Mouse (Mus musculus): ENCODE data around the gene Bpifa6. TPM values are rescaled to one million over a fixed set of nuclear protein-coding genes. Genes with fewer than 3 reads are reported as not detected.
A peak's percentile ranks its signal among the peaks of the same experiment; 100 is the strongest.
"Not testable (repeated sequence)": the region's sequence is repeated elsewhere in the genome, so short reads cannot be mapped to it uniquely, and the experiment has no call there.

Gene Bpifa6
- polyA plus RNA-seq, 1 experiment from 2014 or later = not detected

GRCm38 (mm10) chr2:153970221-153970620 lies 4.5 kb upstream of the Bpifa6 start:
- Histone ChIP-seq H3K36me3 (no peaks in the 10 kb centered on the region), H3K9me3 (replicated peaks) (no peaks in the 10 kb centered on the region), H3K4me3 (replicated peaks) (no peak overlapping the region), H3K4me2 (no peak overlapping the region), H3K4me1 (replicated peaks) (no peaks in the 10 kb centered on the region), H3K27ac (no peak overlapping the region), H3K9ac (no peak overlapping the region), H3K27me3 (no peaks in the 10 kb centered on the region)
- 65% methylated on average over 5 of the region's 5 CpGs for WGBS (ENCODE audit: insufficient replicate concordance)
- DNase-seq (no peak), ATAC-seq (ENCODE audit: low read depth) (no peak)

GRCm38 (mm10) chr2:153995770-153996169 lies 21.0 kb downstream of the Bpifa6 start:
- Histone ChIP-seq H3K9ac (no peak overlapping the region), H3K4me3 (replicated peaks) (no peak overlapping the region), H3K4me1 (replicated peaks) (no peaks in the 10 kb centered on the region), H3K9me3 (replicated peaks) (no peaks in the 10 kb centered on the region), H3K27me3 (no peaks in the 10 kb centered on the region), H3K4me2 (no peak overlapping the region), H3K36me3 (no peaks in the 10 kb centered on the region), H3K27ac (no peak overlapping the region)
- ATAC-seq (ENCODE audit: low read depth) = no peak
- WGBS (ENCODE audit: insufficient replicate concordance) = 4% methylated on average over 7 of the region's 7 CpGs
- peak; percentile 3 for DNase-seq

- Histone ChIP-seq H3K4me2 (no peak overlapping the region), H3K27ac (no peak overlapping the region), H3K4me1 (replicated peaks) (no peaks in the 10 kb centered on the region), H3K27me3 (no peaks in the 10 kb centered on the region), H3K9ac (no peak overlapping the region), H3K9me3 (replicated peaks) (no peaks in the 10 kb centered on the region), H3K36me3 (no peaks in the 10 kb centered on the region), H3K4me3 (replicated peaks) (no peak overlapping the region)
- 51% methylated on average over 3 of the region's 3 CpGs for WGBS (ENCODE audit: insufficient replicate concordance)
- ATAC-seq (ENCODE audit: low read depth) (no peak), DNase-seq (no peak)
Measured at GRCm38 (mm10) chr2:154000501-154000900, 25.8 kb downstream of the Bpifa6 start.

DNA sequence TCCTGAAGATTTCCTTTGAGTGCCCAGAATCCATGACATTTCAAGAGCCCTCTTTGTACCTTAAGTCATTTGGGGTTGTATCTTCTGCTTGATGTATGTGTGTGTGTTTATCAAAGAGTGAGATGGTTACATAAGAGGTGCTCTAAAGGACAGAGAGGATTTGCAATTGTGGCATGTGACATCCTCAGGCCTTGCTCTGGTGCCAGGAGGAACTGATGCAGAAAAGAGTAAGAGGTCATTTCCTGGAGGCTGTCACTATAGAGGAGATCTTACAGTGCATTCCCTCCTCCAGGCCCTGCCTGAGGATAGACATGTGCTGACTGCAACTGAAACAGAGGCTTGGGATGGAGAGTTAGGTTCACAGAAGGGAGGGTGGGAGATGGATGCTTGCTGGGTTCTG lies 26.3 kb downstream of the Bpifa6 start:
- Histone ChIP-seq H3K9ac (no peak overlapping the region), H3K27ac (no peak overlapping the region), H3K9me3 (replicated peaks) (no peaks in the 10 kb centered on the region), H3K4me2 (no peak overlapping the region), H3K4me3 (replicated peaks) (no peak overlapping the region), H3K4me1 (replicated peaks) (no peaks in the 10 kb centered on the region), H3K36me3 (no peaks in the 10 kb centered on the region), H3K27me3 (no peaks in the 10 kb centered on the region)
- ATAC-seq (ENCODE audit: low read depth) (no peak), DNase-seq (no peak)

- DNase-seq (no peak), ATAC-seq (ENCODE audit: low read depth) (no peak)
- H3K9ac ChIP-seq = no peak overlapping the region
- H3K4me2 ChIP-seq = no peak overlapping the region
- no peaks in the 10 kb centered on the region for H3K4me1 ChIP-seq (replicated peaks)
- WGBS (ENCODE audit: insufficient replicate concordance) = 68% methylated on average over 1 of the region's 1 CpGs
- no peaks in the 10 kb centered on the region for H3K27me3 ChIP-seq
- no peaks in the 10 kb centered on the region for H3K36me3 ChIP-seq
- no peak overlapping the region for H3K4me3 ChIP-seq (replicated peaks)
- H3K27ac ChIP-seq = no peak overlapping the region
- no peaks in the 10 kb centered on the region for H3K9me3 ChIP-seq (replicated peaks)
Measured at GRCm38 (mm10) chr2:154004456-154004855, 29.7 kb downstream of the Bpifa6 start.

GRCm38 (mm10) chr2:154005094-154005493 lies 30.3 kb downstream of the Bpifa6 start:
- H3K36me3 ChIP-seq = no peaks in the 10 kb centered on the region
- 61% methylated on average over 1 of the region's 1 CpGs for WGBS (ENCODE audit: insufficient replicate concordance)
- no peak overlapping the region for H3K27ac ChIP-seq
- H3K4me2 ChIP-seq = no peak overlapping the region
- no peak overlapping the region for H3K4me3 ChIP-seq (replicated peaks)
- H3K9ac ChIP-seq = no peak overlapping the region
- H3K9me3 ChIP-seq (replicated peaks) = no peaks in the 10 kb centered on the region
- ATAC-seq (ENCODE audit: low read depth) (no peak), DNase-seq (no peak)
- H3K4me1 ChIP-seq (replicated peaks) = no peaks in the 10 kb centered on the region
- no peaks in the 10 kb centered on the region for H3K27me3 ChIP-seq

- no peaks in the 10 kb centered on the region for H3K36me3 ChIP-seq
- no peak overlapping the region for H3K27ac ChIP-seq
- 67% methylated on average over 4 of the region's 4 CpGs for WGBS (ENCODE audit: insufficient replicate concordance)
- DNase-seq (no peak), ATAC-seq (ENCODE audit: low read depth) (no peak)
- H3K9me3 ChIP-seq (replicated peaks) = no peaks in the 10 kb centered on the region
- H3K4me2 ChIP-seq = no peak overlapping the region
- H3K4me1 ChIP-seq (replicated peaks) = no peaks in the 10 kb centered on the region
- no peak overlapping the region for H3K4me3 ChIP-seq (replicated peaks)
- no peak overlapping the region for H3K9ac ChIP-seq
- H3K27me3 ChIP-seq = no peaks in the 10 kb centered on the region
Measured at GRCm38 (mm10) chr2:154005734-154006133, 31.0 kb downstream of the Bpifa6 start.

GRCm38 (mm10) chr2:154006331-154006730 lies 31.6 kb downstream of the Bpifa6 start:
- H3K36me3 ChIP-seq = no peaks in the 10 kb centered on the region
- no peak overlapping the region for H3K27ac ChIP-seq
- H3K4me3 ChIP-seq (replicated peaks) = no peak overlapping the region
- DNase-seq (no peak), ATAC-seq (ENCODE audit: low read depth) (no peak)
- H3K4me2 ChIP-seq = no peak overlapping the region
- H3K9me3 ChIP-seq (replicated peaks) = no peaks in the 10 kb centered on the region
- no peak overlapping the region for H3K9ac ChIP-seq
- H3K4me1 ChIP-seq (replicated peaks) = no peaks in the 10 kb centered on the region
- 57% methylated on average over 2 of the region's 2 CpGs for WGBS (ENCODE audit: insufficient replicate concordance)
- no peaks in the 10 kb centered on the region for H3K27me3 ChIP-seq

DNA sequence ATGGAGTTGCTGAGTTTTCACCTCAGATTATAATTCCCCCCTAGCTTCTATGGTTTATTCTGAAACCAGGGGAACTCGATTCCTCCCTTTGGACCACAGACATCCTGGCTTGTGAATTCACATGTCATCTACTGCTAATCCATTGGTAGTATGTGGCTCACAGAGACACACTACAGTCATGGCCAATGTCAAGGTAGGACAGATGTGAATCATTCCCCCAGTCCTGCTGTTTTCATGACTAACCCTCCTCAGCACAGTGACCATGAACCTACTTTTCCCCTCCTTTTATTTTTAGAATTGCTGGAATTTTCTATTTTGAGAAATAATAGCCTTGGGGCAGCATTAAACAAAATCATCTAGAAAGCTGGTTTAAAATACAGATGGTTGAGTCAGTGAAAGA lies 32.6 kb downstream of the Bpifa6 start:
- H3K36me3 ChIP-seq = no peaks in the 10 kb centered on the region
- H3K4me2 ChIP-seq = no peak overlapping the region
- ATAC-seq (ENCODE audit: low read depth) (no peak), DNase-seq (no peak)
- H3K4me1 ChIP-seq (replicated peaks) = no peaks in the 10 kb centered on the region
- no peak overlapping the region for H3K4me3 ChIP-seq (replicated peaks)
- no peak overlapping the region for H3K27ac ChIP-seq
- no peak overlapping the region for H3K9ac ChIP-seq
- H3K9me3 ChIP-seq (replicated peaks) = no peaks in the 10 kb centered on the region
- H3K27me3 ChIP-seq = no peaks in the 10 kb centered on the region
- WGBS (ENCODE audit: insufficient replicate concordance) = 39% methylated on average over 1 of the region's 1 CpGs

DNA sequence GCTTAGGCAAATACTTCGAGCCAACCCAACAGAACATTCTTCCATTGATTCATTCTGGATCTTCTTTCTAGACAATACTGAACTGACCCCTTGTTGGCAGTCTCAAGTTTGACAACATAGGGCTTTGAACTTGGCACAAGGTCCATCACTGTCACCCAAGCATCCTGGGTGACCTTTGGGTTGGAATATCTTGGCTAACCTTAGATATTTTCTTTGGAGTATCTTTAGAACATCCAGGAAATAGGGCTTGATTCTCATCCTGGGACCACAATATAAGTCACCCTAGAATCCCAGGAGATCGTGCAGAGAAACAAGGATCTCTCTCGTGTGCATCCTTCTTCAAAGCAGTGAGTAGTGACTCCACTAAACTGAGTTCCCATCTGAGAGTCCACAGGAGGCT lies 33.2 kb downstream of the Bpifa6 start, which contains the start of gene Bpifa2:
Gene Bpifa2, plus strand, starts transcription at position 301 of the 400 bp plus-strand sequence.
- Histone ChIP-seq H3K36me3 (no peaks in the 10 kb centered on the region), H3K4me2 (no peak within 1 kb of the TSS), H3K27ac (no peak within 1 kb of the TSS), H3K4me1 (replicated peaks) (no peaks in the 10 kb centered on the region), H3K9me3 (replicated peaks) (no peaks in the 10 kb centered on the region), H3K9ac (no peak within 1 kb of the TSS), H3K4me3 (replicated peaks) (no peak within 1 kb of the TSS), H3K27me3 (no peaks in the 10 kb centered on the region)
- DNase-seq (no peak), ATAC-seq (ENCODE audit: low read depth) (no peak)
- 37% methylated on average over 3 of the region's 3 CpGs for WGBS (ENCODE audit: insufficient replicate concordance)

DNA sequence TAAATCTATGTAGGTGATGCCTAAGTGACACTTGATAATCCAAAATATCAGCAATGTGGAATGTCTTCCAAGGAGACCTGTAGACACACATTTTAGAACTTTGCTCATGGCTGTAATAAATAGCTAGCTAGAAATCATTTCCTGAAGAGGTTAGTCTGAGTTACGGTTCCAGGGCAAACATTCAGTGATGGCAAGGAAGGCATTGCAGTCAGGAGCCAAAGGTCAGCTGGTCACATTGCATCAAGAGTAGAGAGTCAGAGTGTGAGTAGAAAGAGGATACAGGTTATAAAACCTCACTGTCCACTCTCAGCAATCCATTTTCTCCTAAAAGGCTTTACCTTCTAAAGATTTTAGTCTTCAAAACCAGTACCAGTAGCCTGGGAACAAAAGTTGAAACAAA lies 43.2 kb downstream of the Bpifa6 start:
- H3K36me3 ChIP-seq = no peaks in the 10 kb centered on the region
- no peak for ATAC-seq (ENCODE audit: low read depth)
- H3K27me3 ChIP-seq = no peaks in the 10 kb centered on the region
- no peak for DNase-seq
- H3K9me3 ChIP-seq (replicated peaks) = no peaks in the 10 kb centered on the region
- H3K27ac ChIP-seq = no peak overlapping the region
- no peak overlapping the region for H3K4me3 ChIP-seq (replicated peaks)
- no peak overlapping the region for H3K9ac ChIP-seq
- no peaks in the 10 kb centered on the region for H3K4me1 ChIP-seq (replicated peaks)
- WGBS (ENCODE audit: insufficient replicate concordance) = 67% methylated on average over 1 of the region's 1 CpGs
- no peak overlapping the region for H3K4me2 ChIP-seq

DNA sequence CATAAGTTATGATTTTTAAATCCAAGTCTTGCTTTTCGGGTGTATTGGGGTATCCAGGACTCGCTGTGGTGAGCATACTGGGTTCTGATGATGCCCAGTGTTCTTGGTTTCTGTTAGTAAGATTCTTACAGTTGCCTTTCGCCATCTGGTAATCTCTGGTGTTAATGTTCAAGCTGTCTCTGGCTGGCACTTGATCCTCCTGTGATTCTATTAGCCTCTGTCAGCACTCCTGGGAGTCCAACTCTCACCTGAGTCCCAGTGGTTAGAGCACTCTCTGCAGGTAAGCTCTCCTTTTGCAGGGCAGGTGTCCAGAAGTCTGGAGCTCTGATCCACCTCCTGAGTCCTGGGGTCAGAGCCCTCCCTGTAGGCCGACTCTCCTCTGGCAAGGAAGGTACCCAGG lies 49.9 kb downstream of the Bpifa6 start:
- not testable (repeated sequence) for H3K4me3 ChIP-seq (replicated peaks); H3K36me3 ChIP-seq; H3K27me3 ChIP-seq; H3K9me3 ChIP-seq (replicated peaks); H3K4me2 ChIP-seq; H3K27ac ChIP-seq; ATAC-seq (ENCODE audit: low read depth); DNase-seq; H3K9ac ChIP-seq; H3K4me1 ChIP-seq (replicated peaks)
- WGBS (ENCODE audit: insufficient replicate concordance) = 50% methylated on average over 4 of the region's 4 CpGs

DNA sequence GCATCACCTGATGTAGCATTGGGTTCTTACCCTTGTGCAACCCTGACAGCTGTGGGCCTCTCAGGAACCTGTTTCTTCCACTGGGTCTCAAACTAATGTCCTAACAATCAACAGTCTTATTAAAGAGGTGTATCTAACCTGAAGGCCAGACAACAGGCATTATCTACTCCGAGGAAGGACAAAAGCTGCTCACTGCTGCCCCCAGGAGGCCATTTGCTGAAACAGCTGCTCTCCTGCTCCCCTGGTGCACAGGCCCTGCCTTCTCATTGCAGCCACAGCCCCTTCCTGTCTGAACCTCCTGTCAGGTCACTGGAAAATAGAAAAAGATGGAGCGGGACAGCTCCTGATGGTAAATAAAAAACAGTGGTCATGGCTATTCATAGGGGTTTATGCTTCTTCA lies 64.2 kb downstream of the Bpifa6 start:
- Histone ChIP-seq H3K36me3 (no peaks in the 10 kb centered on the region), H3K27me3 (no peaks in the 10 kb centered on the region), H3K9me3 (replicated peaks) (no peaks in the 10 kb centered on the region), H3K4me1 (replicated peaks) (no peaks in the 10 kb centered on the region), H3K4me2 (no peak overlapping the region), H3K9ac (no peak overlapping the region), H3K4me3 (replicated peaks) (no peak overlapping the region), H3K27ac (no peak overlapping the region)
- DNase-seq (no peak), ATAC-seq (ENCODE audit: low read depth) (no peak)
- WGBS (ENCODE audit: insufficient replicate concordance) = 52% methylated on average over 2 of the region's 2 CpGs
